Mouse (Mus musculus): ENCODE results near the gene Nup155. TPM values are rescaled to one million over a fixed set of nuclear protein-coding genes. Genes with fewer than 3 reads are reported as not detected.

Gene Nup155
- 3.3 and 3.7 TPM in 2 replicates for polyA plus RNA-seq (2015; fragmentation: Nextera tagmentation; extraction: Ambion mirVana)

DNA sequence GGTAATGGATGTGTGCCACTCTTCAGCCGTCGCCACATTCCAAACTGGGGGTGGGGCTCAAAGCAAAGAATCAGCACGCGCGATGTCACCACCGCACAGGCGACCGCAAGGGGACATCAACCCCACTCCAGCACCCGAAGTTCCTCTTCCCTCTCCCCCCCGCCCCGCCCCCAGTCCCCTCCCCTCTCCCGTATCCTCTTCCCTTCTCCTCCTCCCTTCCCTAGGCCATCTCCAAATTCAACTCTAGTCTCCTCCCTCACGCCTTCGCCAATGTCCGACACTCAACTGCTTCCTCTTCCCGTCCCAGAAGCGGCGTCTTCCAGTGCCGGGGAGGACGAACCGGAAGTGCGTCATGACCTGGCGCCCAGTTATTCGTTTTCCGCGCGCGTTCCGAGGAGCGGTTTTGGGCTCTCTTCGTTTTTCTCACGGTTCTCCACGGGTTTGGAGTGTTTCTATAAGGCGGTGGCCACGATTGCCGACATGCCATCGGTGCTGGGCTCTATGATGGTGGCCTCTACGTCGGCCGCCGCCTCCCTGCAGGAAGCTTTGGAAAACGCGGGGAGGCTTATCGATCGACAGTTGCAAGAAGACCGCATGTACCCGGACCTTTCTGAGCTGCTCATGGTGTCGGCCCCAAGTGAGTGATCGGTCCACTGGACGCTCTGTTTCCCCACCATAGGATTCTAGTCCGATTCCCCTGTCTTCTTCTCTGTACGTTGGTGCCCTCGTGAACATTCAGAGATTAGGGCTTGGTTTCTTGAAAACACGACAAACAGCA lies at the start of gene Nup155:
Gene Nup155 (plus strand): TSS at position 308 of the 778 bp plus-strand sequence.

DNA sequence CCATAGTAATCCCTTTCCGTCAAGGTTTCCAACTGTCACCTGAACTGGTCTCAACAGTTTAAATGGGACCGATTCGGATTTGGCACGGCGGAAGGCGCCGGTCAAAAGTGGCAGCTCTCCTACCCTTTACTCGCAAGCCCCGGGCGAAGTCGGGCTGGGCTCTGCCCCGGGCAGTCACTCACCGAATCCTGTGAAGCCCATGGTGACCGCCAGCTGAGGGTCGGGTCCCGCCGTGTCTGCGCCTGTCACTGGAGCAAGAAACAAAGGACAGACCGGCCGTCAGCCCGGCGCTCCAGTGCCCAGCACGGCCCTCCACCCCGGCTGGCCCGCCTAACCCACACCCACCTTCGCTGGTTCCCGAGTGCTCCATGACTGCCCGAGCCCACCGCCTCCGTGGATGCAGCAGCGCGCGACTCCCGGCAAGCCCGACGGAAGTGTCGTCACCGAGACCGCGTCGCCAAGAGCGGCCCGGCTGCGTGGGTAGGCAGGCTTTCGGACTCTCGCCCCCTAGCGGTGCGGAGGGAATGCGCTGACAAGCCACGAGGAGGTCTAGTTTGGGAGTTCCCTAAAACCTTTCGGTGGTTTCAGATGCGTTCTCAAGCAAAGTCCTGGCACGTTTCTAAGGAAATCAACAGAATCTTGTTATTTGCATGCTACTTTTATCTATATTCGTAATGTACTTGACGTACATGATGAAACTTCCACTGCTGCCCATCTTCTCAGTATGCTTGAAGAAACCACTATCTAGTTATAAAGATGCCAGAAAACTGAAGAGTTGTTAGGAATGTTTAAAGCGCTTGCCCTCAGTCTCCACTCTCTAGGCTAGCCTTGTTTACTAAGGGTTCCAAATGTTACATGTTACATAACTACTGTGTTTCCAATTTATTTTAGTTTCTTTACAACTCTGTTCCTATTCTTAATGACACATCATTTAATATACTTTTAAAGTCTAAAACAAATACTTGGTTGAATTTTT lies 10.0 kb upstream of the Nup155 start, which contains the start of gene Wdr70:
Gene Wdr70 (minus strand): TSS at position 436 of the 976 bp plus-strand sequence.

DNA sequence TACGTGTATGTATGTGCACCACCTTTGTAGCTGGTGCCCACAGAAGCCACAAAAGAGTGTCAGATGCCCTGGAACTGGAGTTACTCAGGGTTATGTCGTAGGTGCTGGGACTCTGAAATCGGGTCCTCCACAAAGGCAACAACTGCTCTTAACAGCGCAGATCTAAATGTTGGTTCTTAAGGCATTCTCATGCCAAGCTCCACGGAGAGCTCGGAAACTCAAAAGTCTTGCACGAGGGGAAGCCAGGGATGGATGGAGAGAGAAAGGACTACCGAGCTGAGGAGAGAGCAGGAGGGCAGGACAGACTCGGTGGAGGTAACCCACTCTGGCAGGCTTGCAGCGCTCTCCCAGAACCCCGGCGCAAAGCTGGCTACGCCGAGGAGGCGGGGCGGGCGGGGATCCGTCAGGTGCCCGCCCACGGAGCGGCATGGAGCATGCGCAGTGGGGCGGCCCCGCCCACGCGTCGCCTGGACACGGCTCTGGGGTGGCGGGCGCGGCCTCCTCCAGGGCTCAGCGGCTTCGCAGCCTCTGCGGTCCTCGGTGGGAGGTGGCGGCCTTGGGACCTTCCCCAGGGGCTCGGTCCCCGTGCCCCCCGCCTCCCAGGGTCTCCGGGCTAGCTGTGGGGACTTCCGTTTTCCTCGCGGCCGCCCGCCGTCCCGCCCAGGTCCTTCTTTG lies 59.7 kb downstream of the Nup155 start, which contains the start of gene Cplane1:
Gene Cplane1 (plus strand): TSS at position 516 of the 675 bp plus-strand sequence.

Other genes with a start within 250 kb of the Nup155 start
- gene Wdr70, start 10.1 kb upstream of the Nup155 start, polyA plus RNA-seq (2015; fragmentation: Nextera tagmentation; extraction: Ambion mirVana): 29.7 and 32.2 TPM in 2 replicates
- gene Cplane1, start 59.8 kb downstream of the Nup155 start, polyA plus RNA-seq (2015; fragmentation: Nextera tagmentation; extraction: Ambion mirVana): 3.3 and 3.4 TPM in 2 replicates

Data from skeletal muscle tissue, postnatal 0 days (tissue).